Mouse (Mus musculus): ENCODE results near the gene Mrpl27.

GRCm38 (mm10) chr11:94677607-94678145, 24.1 kb downstream of the Mrpl27 start:
- no peak for TF ChIP-seq MYOD1 (IDR thresholded peaks at IDR 0.05; ENCODE audit: control insufficient read depth in 1 of 3, insufficient read length in 2 of 3, low read depth in 2 of 3)
- TF ChIP-seq MAX (IDR thresholded peaks at IDR 0.05; ENCODE audit: low read depth), result no peak
- TF ChIP-seq SRF (IDR thresholded peaks at IDR 0.05; ENCODE audit: control insufficient read depth, insufficient read length, low read depth), result no peak
- no peak for TF ChIP-seq POLR2A (IDR thresholded peaks at IDR 0.05; ENCODE audit: insufficient read length, low read depth)
- no peak for TF ChIP-seq TCF3 (IDR thresholded peaks at IDR 0.05; ENCODE audit: insufficient read length, low read depth)
- TF ChIP-seq E2F4 (IDR thresholded peaks at IDR 0.05; ENCODE audit: insufficient read depth), result no peak
- no peak for TF ChIP-seq REST (IDR thresholded peaks at IDR 0.05; ENCODE audit: insufficient read depth, insufficient read length)

Measured in myocyte (in vitro differentiated cells).